Mouse (Mus musculus): ENCODE results near the gene C87436. TPM values are rescaled to one million over a fixed set of nuclear protein-coding genes. Genes with fewer than 3 reads are reported as not detected.

The C87436 gene
- total and polyA plus RNA-seq, 3 experiments = 11.6 to 18.5 TPM; not detected in 1

DNA sequence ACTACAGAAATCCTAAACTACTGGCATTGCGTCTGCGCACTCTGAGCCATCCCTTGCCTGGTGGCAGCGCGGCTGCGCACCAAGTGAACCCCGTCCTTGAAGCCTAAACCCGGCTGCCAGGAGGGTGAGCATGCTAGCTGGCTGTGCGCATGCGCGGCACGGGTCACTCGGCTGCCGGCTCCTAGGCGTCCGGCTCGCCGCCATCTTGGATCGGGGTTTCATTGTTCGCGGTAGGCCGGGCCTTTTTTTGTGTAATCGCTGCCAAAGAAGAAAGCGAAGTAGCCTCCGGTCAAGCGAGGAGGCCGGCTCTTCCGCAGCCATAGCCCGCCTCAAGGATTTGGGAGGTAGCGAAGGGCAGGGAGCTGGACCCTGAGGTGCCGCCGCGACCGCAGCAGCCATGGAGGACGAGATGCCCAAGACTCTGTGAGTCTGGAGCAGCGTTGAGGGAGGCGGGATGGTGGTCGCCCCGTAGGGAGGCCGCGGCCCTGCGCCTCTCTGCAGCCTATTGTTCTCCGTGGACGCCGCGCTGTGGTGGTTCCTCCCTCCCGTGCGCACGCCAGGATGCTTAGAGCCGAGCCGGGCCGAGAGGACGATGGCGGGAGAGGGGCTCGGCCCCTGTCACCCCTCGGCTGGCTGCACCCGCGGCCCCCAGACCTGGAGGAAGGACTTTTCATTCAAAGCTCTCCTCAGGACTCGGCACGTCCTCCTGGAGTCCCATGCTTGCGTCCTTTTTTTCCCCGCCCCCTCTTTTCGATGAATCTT is 33.9 kb upstream of the C87436 start, which contains the start of gene Tia1:
Tia1 (plus strand) TSS at position 120 of the 762 bp plus-strand sequence.
- peak within 1 kb of the TSS; percentile 94 for H3K27ac ChIP-seq (ENCODE audit: control insufficient read depth, low read depth, low read length)
- H3K27me3 ChIP-seq (ENCODE audit: control insufficient read depth in 1 of 2, insufficient read depth in 2 of 2, low read length in 2 of 2) = no peaks in the 10 kb centered on the region
- H3K9ac ChIP-seq (ENCODE audit: control insufficient read depth, low read depth, low read length, poor library complexity, severe bottlenecking) = peak within 1 kb of the TSS; percentile 94
- peaks cover 0 to 20% of the 10 kb centered on the region in 2 experiments; a peak in 3 of 4 replicates for H3K36me3 ChIP-seq (ENCODE audit: control insufficient read depth in 1 of 2, insufficient read depth in 2 of 2, low read length in 2 of 2)
- H3K4me3 ChIP-seq (ENCODE audit: control insufficient read depth in 1 of 2, insufficient read depth in 1 of 2, low read depth in 2 of 2, low read length in 2 of 2) = peak within 1 kb of the TSS; percentile 80 to 83
- peaks cover 0 to 8% of the 10 kb centered on the region in 2 experiments; a peak in 3 of 4 replicates for H3K4me1 ChIP-seq (ENCODE audit: control insufficient read depth in 1 of 2, insufficient read depth in 2 of 2, low read length in 2 of 2)
- DNase-seq (ENCODE audit: low read depth, low spot score) = peak; percentile 98
- no peaks in the 10 kb centered on the region for H3K9me3 ChIP-seq (replicated peaks; ENCODE audit: insufficient read depth, low read length)
- peaks cover 27% of the 10 kb centered on the region for H3K79me2 ChIP-seq (ENCODE audit: control insufficient read depth, insufficient read depth, low read length, poor library complexity)
- TF ChIP-seq NRF1 (IDR thresholded peaks at IDR 0.05; ENCODE audit: insufficient read depth, low read depth, low read length, poor library complexity, severe bottlenecking) (peak; percentile 97), TCF12 (IDR thresholded peaks at IDR 0.05; ENCODE audit: low read depth, low read length) (peak; percentile 35; the same call in 1 of the 2 replicates), MAZ (IDR thresholded peaks at IDR 0.05; ENCODE audit: low read depth, low read length) (no peak), POLR2AphosphoS2 (IDR thresholded peaks at IDR 0.05; ENCODE audit: low read length) (no peak), TBP (IDR thresholded peaks at IDR 0.05; ENCODE audit: low read depth, low read length) (no peak), SMC3 (IDR thresholded peaks at IDR 0.05; ENCODE audit: low read depth, low read length) (no peak), ZKSCAN1 (IDR thresholded peaks at IDR 0.05; ENCODE audit: low read depth, low read length) (no peak), GATA1 (IDR thresholded peaks at IDR 0.05; ENCODE audit: low read depth, low read length) (no peak), BHLHE40 (IDR thresholded peaks at IDR 0.05; ENCODE audit: borderline replicate concordance, low read depth, low read length) (peak; percentile 64; the same call in 1 of the 2 replicates), ZC3H11A (IDR thresholded peaks at IDR 0.05; ENCODE audit: low read depth, low read length) (no peak), HCFC1 (IDR thresholded peaks at IDR 0.05; ENCODE audit: low read depth, low read length) (peak; percentile 79), SIN3A (IDR thresholded peaks at IDR 0.05; ENCODE audit: low read length) (peak; percentile 19; the same call in 1 of the 2 replicates), TAL1 (IDR thresholded peaks at IDR 0.05; ENCODE audit: low read length) (no peak), E2F4 (IDR thresholded peaks at IDR 0.05; ENCODE audit: borderline replicate concordance, low read depth, low read length) (no peak), POLR2AphosphoS5 (IDR thresholded peaks at IDR 0.05; ENCODE audit: borderline replicate concordance, low read depth, low read length) (no peak), RAD21 (IDR thresholded peaks at IDR 0.05; ENCODE audit: low read depth, low read length) (no peak), KAT2A (conservative IDR thresholded peaks at IDR 0.05; ENCODE audit: low read depth, low read length) (no peak; the same call in 1 of the 2 replicates), POLR2A (IDR thresholded peaks at IDR 0.05; ENCODE audit: control insufficient read depth in 1 of 2, insufficient read depth in 1 of 2, low read depth in 1 of 2, low read length in 2 of 2, poor library complexity in 1 of 2) (peak; percentile 52 to 82; a peak in 3 of 4 replicates), MYB (IDR thresholded peaks at IDR 0.05; ENCODE audit: low read depth, low read length) (no peak), NELFE (IDR thresholded peaks at IDR 0.05; ENCODE audit: low read depth, low read length) (peak; percentile 86), MYC (IDR thresholded peaks at IDR 0.05; ENCODE audit: low read depth, low read length) (peak; percentile 18; the same call in 1 of the 2 replicates), ZNF384 (IDR thresholded peaks at IDR 0.05; ENCODE audit: low read depth, low read length) (no peak), JUND (IDR thresholded peaks at IDR 0.05; ENCODE audit: low read depth, low read length) (no peak), USF2 (IDR thresholded peaks at IDR 0.05; ENCODE audit: borderline replicate concordance in 1 of 2, insufficient read depth in 1 of 2, low read depth in 1 of 2, low read length in 2 of 2) (no peak), CHD1 (IDR thresholded peaks at IDR 0.05; ENCODE audit: low read depth, low read length) (no peak), GABPA (IDR thresholded peaks at IDR 0.05; ENCODE audit: low read depth, low read length) (no peak), CTCF (IDR thresholded peaks at IDR 0.05 in 2 of 3, conservative IDR thresholded peaks at IDR 0.05 in 1 of 3; ENCODE audit: control insufficient read depth in 1 of 3, insufficient read depth in 1 of 3, low read depth in 2 of 3, low read length in 3 of 3, poor library complexity in 1 of 3, severe bottlenecking in 1 of 3) (no peak), MAX (IDR thresholded peaks at IDR 0.05; ENCODE audit: low read length) (peak; percentile 46; the same call in 1 of the 2 replicates), ZMIZ1 (IDR thresholded peaks at IDR 0.05; ENCODE audit: low read depth, low read length) (peak; percentile 71), EP300 (IDR thresholded peaks at IDR 0.05; ENCODE audit: low read depth in 1 of 2, low read length in 2 of 2) (no peak), CHD2 (IDR thresholded peaks at IDR 0.05; ENCODE audit: low read length) (no peak), RCOR1 (IDR thresholded peaks at IDR 0.05; ENCODE audit: low read depth, low read length) (no peak), USF1 (IDR thresholded peaks at IDR 0.05; ENCODE audit: low read depth, low read length) (peak; percentile 32), MAFK (IDR thresholded peaks at IDR 0.05; ENCODE audit: borderline replicate concordance, low read depth, low read length) (no peak), MXI1 (IDR thresholded peaks at IDR 0.05; ENCODE audit: low read depth, low read length) (peak; percentile 47), MEF2A (IDR thresholded peaks at IDR 0.05; ENCODE audit: extremely low read depth, insufficient replicate concordance, low read depth, low read length, poor library complexity, severe bottlenecking) (no peak)

Data from MEL (cell line).